Mouse (Mus musculus): ENCODE measurements at regions not wholly inside any gene's neighbourhood (a gene's known extent, or its start where the extent isn't known, plus 50 kb on each side); places are given as distances from the start of the nearest gene placed in this dataset.
"Not testable (repeated sequence)": the region's sequence is repeated elsewhere in the genome, so short reads cannot be mapped to it uniquely, and the experiment has no call there.

GRCm38 (mm10) chr9:85920745-85921614 lies 78.8 kb downstream of the Tpbg start:
- no peaks in the 10 kb centered on the region; the same call in 1 of the 2 replicates for H3K27me3 ChIP-seq (ENCODE audit: control insufficient read depth, insufficient read depth, low read length, poor library complexity, severe bottlenecking)
- no peak overlapping the region for H3K27ac ChIP-seq (ENCODE audit: insufficient read depth, low read length)
- H3K4me3 ChIP-seq (ENCODE audit: low read depth, low read length), result no peak overlapping the region
- H3K36me3 ChIP-seq (ENCODE audit: control insufficient read depth, insufficient read depth, low read length, poor library complexity, severe bottlenecking), result no peaks in the 10 kb centered on the region
- no peaks in the 10 kb centered on the region for H3K4me1 ChIP-seq (ENCODE audit: control insufficient read depth, insufficient read depth, low read length)
- peaks cover 12% of the 10 kb centered on the region for H3K9me3 ChIP-seq (replicated peaks; ENCODE audit: control insufficient read depth, insufficient read depth, low read length, poor library complexity, severe bottlenecking)
- TF ChIP-seq CTCF (IDR thresholded peaks at IDR 0.05; ENCODE audit: low read depth, low read length), result no peak
- TF ChIP-seq EP300 (IDR thresholded peaks at IDR 0.05; ENCODE audit: insufficient read depth, low read depth, low read length), result no peak
- no peak for TF ChIP-seq POLR2A (IDR thresholded peaks at IDR 0.05; ENCODE audit: insufficient read depth, low read length)
- no peak overlapping the region for H3K9ac ChIP-seq (ENCODE audit: low read depth, poor library complexity, severe bottlenecking)

- H3K27ac ChIP-seq (ENCODE audit: insufficient read depth, low read length), result no peak overlapping the region
- no peaks in the 10 kb centered on the region for H3K4me1 ChIP-seq (ENCODE audit: control insufficient read depth, insufficient read depth, low read length)
- H3K9me3 ChIP-seq (replicated peaks; ENCODE audit: control insufficient read depth, insufficient read depth, low read length, poor library complexity, severe bottlenecking), result 0 out of 2 replicates have a peak, but pooled peaks cover 1% of the 10 kb centered on the region
- H3K27me3 ChIP-seq (ENCODE audit: control insufficient read depth, insufficient read depth, low read length, poor library complexity, severe bottlenecking), result no peaks in the 10 kb centered on the region; the same call in 1 of the 2 replicates
- H3K9ac ChIP-seq (ENCODE audit: low read depth, poor library complexity, severe bottlenecking), result no peak overlapping the region
- no peak for TF ChIP-seq CTCF (IDR thresholded peaks at IDR 0.05; ENCODE audit: low read depth, low read length)
- TF ChIP-seq POLR2A (IDR thresholded peaks at IDR 0.05; ENCODE audit: insufficient read depth, low read length), result no peak
- no peak for TF ChIP-seq EP300 (IDR thresholded peaks at IDR 0.05; ENCODE audit: insufficient read depth, low read depth, low read length)
- no peak overlapping the region for H3K4me3 ChIP-seq (ENCODE audit: low read depth, low read length)
- H3K36me3 ChIP-seq (ENCODE audit: control insufficient read depth, insufficient read depth, low read length, poor library complexity, severe bottlenecking), result no peaks in the 10 kb centered on the region
Measured at GRCm38 (mm10) chr9:85925259-85925658, 83.1 kb downstream of the Tpbg start.

- Histone ChIP-seq H3K27ac (ENCODE audit: insufficient read depth, low read length) (no peak overlapping the region), H3K27me3 (ENCODE audit: control insufficient read depth, insufficient read depth, low read length, poor library complexity, severe bottlenecking) (no peaks in the 10 kb centered on the region; the same call in 1 of the 2 replicates), H3K4me1 (ENCODE audit: control insufficient read depth, insufficient read depth, low read length) (no peaks in the 10 kb centered on the region), H3K9me3 (replicated peaks; ENCODE audit: control insufficient read depth, insufficient read depth, low read length, poor library complexity, severe bottlenecking) (no peaks in the 10 kb centered on the region), H3K9ac (ENCODE audit: low read depth, poor library complexity, severe bottlenecking) (no peak overlapping the region), H3K4me3 (ENCODE audit: low read depth, low read length) (no peak overlapping the region), H3K36me3 (ENCODE audit: control insufficient read depth, insufficient read depth, low read length, poor library complexity, severe bottlenecking) (no peaks in the 10 kb centered on the region)
- no peak for TF ChIP-seq CTCF (IDR thresholded peaks at IDR 0.05; ENCODE audit: low read depth, low read length)
- no peak for TF ChIP-seq EP300 (IDR thresholded peaks at IDR 0.05; ENCODE audit: insufficient read depth, low read depth, low read length)
- TF ChIP-seq POLR2A (IDR thresholded peaks at IDR 0.05; ENCODE audit: insufficient read depth, low read length), result no peak
Measured at GRCm38 (mm10) chr9:85932209-85932608, 90.0 kb downstream of the Tpbg start.

DNA sequence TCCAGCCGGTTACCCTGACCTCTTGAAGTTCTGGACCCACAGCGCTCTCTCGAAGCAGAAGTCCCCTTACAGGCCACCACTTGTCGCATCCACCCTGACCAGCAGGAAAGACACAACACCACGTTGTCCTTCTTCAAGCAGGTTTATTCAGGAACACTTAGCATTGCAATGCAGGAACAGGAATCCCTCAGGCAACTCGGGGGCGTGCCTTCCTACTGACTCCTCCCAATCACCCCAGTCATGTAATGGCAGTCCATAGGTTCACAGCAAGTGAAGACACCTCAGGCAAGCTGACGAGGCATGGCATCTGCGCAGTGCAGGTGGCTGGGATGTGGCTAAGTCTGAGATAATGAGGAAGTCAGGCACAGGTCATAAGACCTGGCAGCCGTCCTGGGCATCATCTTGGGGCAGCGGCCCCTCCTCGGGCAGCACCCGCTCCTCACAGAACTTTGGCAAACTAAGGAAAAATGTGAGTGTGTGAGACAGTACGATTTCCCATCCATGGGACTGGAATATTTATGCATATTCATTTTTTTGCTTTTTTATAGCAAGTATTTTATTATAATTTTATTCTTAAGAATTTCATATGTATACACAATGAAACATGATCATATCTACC lies 101.0 kb downstream of the Tpbg start:
- not testable (repeated sequence) for H3K9me3 ChIP-seq (replicated peaks; ENCODE audit: control insufficient read depth, insufficient read depth, low read length, poor library complexity, severe bottlenecking); H3K27me3 ChIP-seq (ENCODE audit: control insufficient read depth, insufficient read depth, low read length, poor library complexity, severe bottlenecking); H3K4me1 ChIP-seq (ENCODE audit: control insufficient read depth, insufficient read depth, low read length); H3K9ac ChIP-seq (ENCODE audit: low read depth, poor library complexity, severe bottlenecking); H3K27ac ChIP-seq (ENCODE audit: insufficient read depth, low read length); H3K4me3 ChIP-seq (ENCODE audit: low read depth, low read length); H3K36me3 ChIP-seq (ENCODE audit: control insufficient read depth, insufficient read depth, low read length, poor library complexity, severe bottlenecking)

DNA sequence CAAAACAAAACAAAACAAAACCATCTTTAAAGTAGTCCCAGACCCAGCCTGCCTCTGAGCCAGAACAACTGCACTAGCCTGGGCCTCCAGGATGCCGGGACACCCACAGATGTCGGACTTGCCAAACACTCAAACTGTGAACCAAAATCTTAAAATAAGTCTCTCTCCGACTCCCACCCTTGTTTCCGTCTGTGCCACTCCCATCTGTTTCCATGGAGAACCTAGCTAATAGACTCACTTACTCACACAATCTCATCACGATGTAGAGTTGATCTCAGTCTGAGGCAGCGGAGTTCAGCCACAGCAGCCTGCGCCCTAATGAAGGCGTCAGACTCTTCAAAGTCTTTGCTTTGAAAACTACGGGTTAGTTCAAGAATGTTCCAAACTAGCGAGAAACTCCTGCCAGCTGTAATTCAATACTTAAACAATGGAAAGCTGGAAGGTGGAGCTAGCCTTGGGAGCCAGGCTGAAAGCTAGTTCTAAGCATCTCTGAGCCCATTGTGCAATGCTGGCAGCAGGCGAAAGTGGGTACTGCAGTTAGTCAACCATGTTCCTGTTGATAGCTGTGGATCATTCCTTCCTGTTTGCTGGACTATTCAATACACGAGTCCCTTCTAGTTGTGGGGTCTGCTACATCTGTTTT lies 106.4 kb downstream of the Tpbg start:
- Histone ChIP-seq H3K27ac (ENCODE audit: insufficient read depth, low read length) (no peak overlapping the region), H3K4me1 (ENCODE audit: control insufficient read depth, insufficient read depth, low read length) (no peaks in the 10 kb centered on the region), H3K9ac (ENCODE audit: low read depth, poor library complexity, severe bottlenecking) (no peak overlapping the region), H3K36me3 (ENCODE audit: control insufficient read depth, insufficient read depth, low read length, poor library complexity, severe bottlenecking) (no peaks in the 10 kb centered on the region), H3K9me3 (replicated peaks; ENCODE audit: control insufficient read depth, insufficient read depth, low read length, poor library complexity, severe bottlenecking) (no peaks in the 10 kb centered on the region), H3K4me3 (ENCODE audit: low read depth, low read length) (no peak overlapping the region), H3K27me3 (ENCODE audit: control insufficient read depth, insufficient read depth, low read length, poor library complexity, severe bottlenecking) (no peaks in the 10 kb centered on the region)
- TF ChIP-seq CTCF (IDR thresholded peaks at IDR 0.05; ENCODE audit: low read depth, low read length), result no peak
- no peak for TF ChIP-seq EP300 (IDR thresholded peaks at IDR 0.05; ENCODE audit: insufficient read depth, low read depth, low read length)
- TF ChIP-seq POLR2A (IDR thresholded peaks at IDR 0.05; ENCODE audit: insufficient read depth, low read length), result no peak

DNA sequence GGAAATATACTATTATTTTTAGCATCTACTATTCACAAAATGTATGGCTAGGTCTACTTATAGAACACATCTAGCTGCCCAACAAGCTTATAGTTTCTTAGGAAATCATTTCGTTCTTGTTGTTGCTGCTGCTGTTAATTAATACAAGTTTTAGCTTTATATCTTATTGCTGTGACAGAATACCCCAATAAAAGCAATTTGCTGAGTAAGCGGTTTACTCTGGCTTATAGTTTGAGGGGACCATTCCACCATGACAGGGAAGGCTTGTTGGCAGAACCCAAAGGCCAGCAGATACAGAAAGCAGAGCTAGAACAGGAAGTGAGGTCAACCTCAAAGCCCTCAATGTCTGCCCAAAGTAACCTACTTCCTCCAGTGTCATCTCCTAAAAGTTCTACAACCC lies 109.6 kb downstream of the Tpbg start:
- H3K36me3 ChIP-seq (ENCODE audit: control insufficient read depth, insufficient read depth, low read length, poor library complexity, severe bottlenecking), result no peaks in the 10 kb centered on the region
- H3K9ac ChIP-seq (ENCODE audit: low read depth, poor library complexity, severe bottlenecking), result no peak overlapping the region
- no peaks in the 10 kb centered on the region for H3K9me3 ChIP-seq (replicated peaks; ENCODE audit: control insufficient read depth, insufficient read depth, low read length, poor library complexity, severe bottlenecking)
- TF ChIP-seq CTCF (IDR thresholded peaks at IDR 0.05; ENCODE audit: low read depth, low read length) (no peak), POLR2A (IDR thresholded peaks at IDR 0.05; ENCODE audit: insufficient read depth, low read length) (no peak), EP300 (IDR thresholded peaks at IDR 0.05; ENCODE audit: insufficient read depth, low read depth, low read length) (no peak)
- no peak overlapping the region for H3K4me3 ChIP-seq (ENCODE audit: low read depth, low read length)
- no peaks in the 10 kb centered on the region for H3K4me1 ChIP-seq (ENCODE audit: control insufficient read depth, insufficient read depth, low read length)
- H3K27ac ChIP-seq (ENCODE audit: insufficient read depth, low read length), result no peak overlapping the region
- no peaks in the 10 kb centered on the region for H3K27me3 ChIP-seq (ENCODE audit: control insufficient read depth, insufficient read depth, low read length, poor library complexity, severe bottlenecking)
